Mouse (Mus musculus) 3T3-L1 (cell line): ENCODE data around the gene Tmco5.

Experiments used
- DNase-seq: peaks from one replicate; pipeline ENCODE4 v3.0.0-alpha.2; 2015; ENCODE audit warnings: low read depth, low spot score

Gene Tmco5

DNA sequence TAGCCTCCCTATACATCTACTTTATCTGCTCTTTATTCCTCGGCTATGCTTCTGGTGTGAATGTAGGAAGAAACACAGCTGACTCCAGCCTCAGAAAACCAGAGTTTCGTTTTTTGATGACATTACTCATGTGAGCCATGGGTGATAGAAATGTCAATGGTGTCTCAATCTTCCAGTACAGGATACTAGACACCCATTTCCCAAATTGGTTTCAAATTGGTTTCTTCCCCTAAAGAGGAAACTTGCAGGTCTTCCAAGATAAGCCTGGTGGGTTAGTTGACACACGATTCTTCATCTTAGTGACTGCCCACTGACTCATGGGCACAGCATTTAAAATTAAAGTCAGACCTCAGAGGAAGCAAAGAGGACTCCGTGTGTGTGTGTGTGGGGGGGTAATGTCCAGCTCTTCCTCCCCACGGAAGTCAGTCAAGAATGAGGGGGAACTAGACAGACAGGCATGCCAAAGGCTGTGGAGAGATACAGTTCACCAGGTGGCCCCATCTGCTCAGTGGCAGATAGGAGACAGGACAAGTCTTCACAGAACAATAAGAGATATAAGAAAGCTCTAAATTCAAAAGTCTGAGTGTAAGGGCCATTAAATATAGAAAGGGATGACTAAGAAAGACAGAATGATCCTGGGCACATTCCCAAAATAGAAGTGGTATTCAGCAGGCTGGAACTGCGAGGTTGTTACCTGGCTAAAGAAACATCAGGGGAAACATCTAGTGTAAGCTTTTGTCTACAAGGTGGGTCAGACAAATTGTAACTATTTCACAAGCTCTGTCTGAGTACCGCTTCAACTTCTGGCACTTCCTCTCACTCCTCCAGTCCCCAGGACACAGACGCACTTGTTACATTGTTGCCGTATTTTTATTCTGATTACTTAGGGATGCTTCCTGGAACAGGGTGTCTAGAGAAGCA, 44.3 kb downstream of the Tmco5 start:
- peak; percentile 74 for DNase-seq

DNA sequence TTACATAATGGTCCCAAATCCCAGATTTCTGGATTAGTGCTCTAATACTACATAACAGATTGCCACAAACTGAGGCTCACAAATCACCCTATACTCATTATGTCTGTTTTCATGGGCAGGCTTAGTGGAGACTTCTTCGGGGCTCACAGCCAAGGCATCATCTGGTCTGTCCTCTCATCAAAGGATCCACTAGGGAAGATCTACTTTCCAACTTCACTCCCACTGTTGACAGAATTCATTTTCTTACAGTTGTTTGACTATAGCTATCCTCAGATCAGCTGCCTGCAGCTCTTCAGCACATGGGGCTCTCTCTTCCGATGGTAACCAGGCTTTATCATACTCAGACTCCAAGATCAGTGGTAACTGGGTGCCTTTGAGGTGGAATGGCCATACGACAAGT, 45.2 kb downstream of the Tmco5 start:
- no peak for DNase-seq

DNA sequence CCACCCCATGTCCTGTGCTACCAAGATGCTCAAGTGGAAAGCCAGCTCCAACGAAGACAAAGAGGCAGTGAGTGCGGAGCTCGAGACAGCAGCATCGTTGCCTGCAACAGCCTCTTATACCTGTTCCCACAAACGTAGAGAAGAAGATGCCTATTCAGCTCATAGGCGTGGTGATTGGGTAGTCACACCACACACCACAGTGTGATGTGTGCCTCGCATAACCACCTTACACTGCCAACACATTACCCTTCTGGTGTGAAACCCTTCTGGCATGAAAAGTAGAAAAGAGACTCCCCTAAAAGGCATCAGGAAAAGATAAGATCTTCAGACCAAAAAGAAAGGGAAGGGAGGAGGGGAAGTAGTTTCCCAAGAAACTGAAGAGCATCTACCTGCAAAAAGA, 45.8 kb downstream of the Tmco5 start:
- DNase-seq = no peak

DNA sequence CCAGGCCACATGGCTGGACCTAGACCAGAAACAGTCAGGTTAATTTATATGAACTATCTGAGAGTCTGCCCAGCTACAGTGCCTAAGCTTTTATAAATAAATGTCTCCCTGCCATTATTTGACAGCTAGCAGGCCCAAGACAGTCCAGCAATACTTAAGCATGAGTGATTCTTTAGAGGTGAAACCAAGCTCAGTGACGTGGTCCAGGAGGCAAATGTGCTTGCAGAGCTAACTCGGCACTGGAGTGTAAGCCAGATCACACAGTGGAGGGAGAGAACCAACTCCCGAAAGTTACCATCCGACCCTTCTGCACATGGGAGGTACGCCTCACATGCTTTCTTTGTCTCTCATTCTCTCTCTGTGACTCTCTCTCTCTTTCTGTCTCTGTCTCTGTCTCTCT, 46.7 kb downstream of the Tmco5 start:
- no peak for DNase-seq

DNA sequence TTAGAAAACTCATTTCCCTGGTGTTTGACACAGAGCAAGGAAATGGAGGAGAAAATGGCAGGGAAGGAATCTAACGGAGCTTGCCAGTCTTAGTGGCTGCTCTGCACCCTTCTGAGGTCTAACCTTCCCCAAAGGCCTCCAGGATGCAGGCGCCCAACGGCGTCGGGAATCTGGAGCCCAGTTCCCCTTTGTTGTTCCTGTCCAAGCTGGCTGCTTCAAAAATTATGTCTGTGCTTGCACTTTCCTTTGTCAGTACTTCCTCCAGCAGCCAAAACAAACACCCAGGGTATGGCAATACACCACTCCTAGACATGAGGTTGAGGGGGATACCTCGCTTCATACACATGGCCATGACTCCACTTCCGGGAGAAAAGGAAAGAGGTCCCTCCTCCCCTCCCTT, 53.7 kb downstream of the Tmco5 start:
- no peak for DNase-seq

DNA sequence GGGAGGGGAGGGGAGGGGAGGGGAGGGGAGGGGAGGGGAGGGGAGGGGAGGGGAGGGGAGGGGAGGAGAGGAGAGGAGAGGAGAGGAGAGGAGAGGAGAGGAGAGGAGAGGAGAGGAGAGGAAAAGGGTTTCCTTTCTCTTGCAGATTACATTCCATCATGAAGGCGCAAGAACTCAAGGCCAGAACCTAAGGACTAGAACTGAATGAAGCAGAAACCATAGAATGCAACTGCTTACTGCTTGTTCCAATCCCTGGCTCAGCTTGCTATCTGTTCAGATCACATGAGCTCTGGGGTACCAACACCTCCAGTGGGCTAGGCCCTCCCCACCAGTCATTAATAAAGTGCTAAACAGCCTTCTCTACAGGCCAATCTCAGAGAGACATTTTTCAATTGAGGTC, 55.7 kb downstream of the Tmco5 start:
- peak; percentile 20 for DNase-seq

DNA sequence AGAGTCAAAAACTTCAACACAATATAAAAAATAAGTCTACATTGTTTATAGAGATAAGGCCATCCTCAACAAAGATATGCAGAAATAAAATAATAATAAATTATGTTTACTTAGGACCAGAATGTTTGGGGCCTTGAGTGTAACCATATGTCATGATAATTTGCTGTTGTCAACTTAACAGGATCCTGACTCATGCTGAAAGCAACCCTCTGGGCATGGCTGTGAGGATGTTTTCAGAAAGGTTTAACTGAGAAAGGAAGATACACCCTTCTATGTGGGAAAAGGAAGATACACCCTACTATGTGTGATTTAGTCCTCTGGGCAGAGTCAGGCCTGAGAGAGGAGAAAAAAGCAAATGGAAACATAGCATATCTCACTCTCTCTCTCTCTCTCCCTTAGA, 56.3 kb downstream of the Tmco5 start:
- peak; percentile 74 for DNase-seq

DNA sequence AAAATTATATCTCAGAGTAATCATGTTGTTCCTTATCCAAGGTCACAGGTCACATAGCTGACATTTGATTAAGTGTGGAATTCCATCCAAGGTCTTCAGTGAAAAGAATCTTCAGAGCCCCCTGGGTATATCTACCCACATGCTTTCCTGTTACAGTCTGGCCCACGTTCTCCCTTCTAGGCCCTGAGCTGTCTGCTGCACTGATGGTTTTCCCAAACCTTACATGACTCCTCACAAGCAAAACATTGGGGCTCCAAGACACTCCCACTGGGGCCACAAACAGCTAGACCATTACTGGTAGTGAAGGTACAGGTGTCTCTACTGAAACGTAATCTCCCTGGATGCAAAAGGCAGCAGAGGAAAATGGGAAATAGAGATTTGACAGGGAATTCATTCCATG, 57.9 kb downstream of the Tmco5 start:
- no peak for DNase-seq

DNA sequence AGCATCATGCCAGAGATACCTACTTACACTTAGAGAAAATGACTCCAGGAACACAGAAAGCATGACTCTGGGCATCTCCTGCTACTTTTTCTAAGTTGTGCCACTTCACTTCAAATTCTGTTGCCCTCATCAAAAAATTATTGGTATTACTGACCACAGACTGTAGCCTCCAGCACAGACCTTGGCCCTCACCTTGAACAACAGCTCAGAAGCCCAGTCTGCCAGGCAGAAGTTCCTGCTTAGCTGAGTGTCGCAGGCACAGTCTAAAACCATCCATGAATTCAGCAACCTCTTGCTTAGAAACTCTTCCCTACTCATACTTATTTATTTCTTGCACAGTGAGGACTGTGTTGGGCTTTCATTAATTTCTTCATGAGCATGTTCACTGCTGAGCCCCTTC, 58.7 kb downstream of the Tmco5 start:
- no peak for DNase-seq

DNA sequence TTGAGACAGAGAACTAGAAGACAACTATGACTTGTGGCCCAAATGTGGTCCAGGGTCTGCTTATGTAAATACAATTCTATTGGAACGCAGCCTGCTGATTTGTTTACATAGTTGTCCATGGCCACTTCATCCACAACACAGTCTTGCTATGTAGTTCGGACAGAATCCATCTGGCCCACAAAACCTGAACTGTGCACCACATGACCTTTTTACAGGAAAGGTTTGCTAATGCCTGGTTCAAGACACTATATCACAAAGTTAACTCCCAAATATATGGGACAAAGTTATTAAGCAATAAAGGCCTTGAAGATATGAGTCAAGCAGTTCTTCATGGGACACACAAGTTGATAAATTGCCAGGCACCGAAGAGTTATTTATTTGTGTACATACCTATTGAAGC, 63.3 kb downstream of the Tmco5 start:
- DNase-seq = no peak
